Mouse (Mus musculus) CH12.LX (cell line): ENCODE data around the gene Cbx4. TPM values are rescaled to one million over a fixed set of nuclear protein-coding genes. Genes with fewer than 3 reads are reported as not detected.

Source experiments
- DNase-seq: peaks from one replicate; pipeline ENCODE4 v3.0.0-alpha.2; 2013; ENCODE audit errors: extremely low read depth
- H3K27ac ChIP-seq: 2 replicates; pipeline ENCODE4 v1.5.1; 2012; ENCODE audit warnings: low read depth, mild to moderate bottlenecking, control low read depth, moderate library complexity; ENCODE audit not compliant: insufficient read depth
- H3K27me3 ChIP-seq: replicated peaks from 2 replicates; pipeline ENCODE3; 2012; ENCODE audit warnings: inconsistent platforms
- H3K36me3 ChIP-seq, 2 experiments: replicated peaks in 1 of 2; 2 replicates each; pipeline versions ENCODE3 to v1.6.1; 2012; ENCODE audit warnings: inconsistent platforms in 1 of 2, low read length in 1 of 2, mild to moderate bottlenecking in 1 of 2, mixed read lengths in 1 of 2, moderate library complexity in 1 of 2; ENCODE audit not compliant: control insufficient read depth in 1 of 2, insufficient read depth in 1 of 2
- H3K4me1 ChIP-seq, 2 experiments: 2 replicates each; pipeline ENCODE4 v1.6.1; 2012; ENCODE audit warnings: inconsistent platforms in 1 of 2, moderate library complexity in 1 of 2; ENCODE audit not compliant: insufficient read depth in 2 of 2, control insufficient read depth in 1 of 2
- H3K4me2 ChIP-seq: 2 replicates; pipeline ENCODE4 v1.6.1; 2012; ENCODE audit warnings: low read depth, mild to moderate bottlenecking, control low read depth; ENCODE audit not compliant: poor library complexity, insufficient read depth, severe bottlenecking
- H3K4me3 ChIP-seq, 3 experiments: fragments of 150-350 bp in 1 of 3; sonication (generic) in 1 of 3; replicated peaks in 1 of 3; 2 replicates each; pipeline versions ENCODE3 to v1.5.1; 2011 to 2012; ENCODE audit warnings: low read depth in 2 of 3, low read length in 2 of 3, mild to moderate bottlenecking in 2 of 3, moderate library complexity in 2 of 3, control low read depth in 1 of 3, improper control_type of control experiment in 1 of 3, inconsistent platforms in 1 of 3, mixed read lengths in 1 of 3; ENCODE audit not compliant: poor library complexity in 1 of 3
- H3K79me2 ChIP-seq: replicated peaks from 2 replicates; pipeline ENCODE4 v1.6.1; 2012; ENCODE audit warnings: mild to moderate bottlenecking, moderate library complexity; ENCODE audit not compliant: control insufficient read depth, poor library complexity, insufficient read depth, severe bottlenecking; ENCODE audit errors: extremely low read depth
- H3K9ac ChIP-seq: 2 replicates; pipeline ENCODE4 v1.6.1; 2012; ENCODE audit warnings: low read depth, mild to moderate bottlenecking, control low read depth, moderate library complexity; ENCODE audit not compliant: insufficient read depth
- H3K9me3 ChIP-seq: replicated peaks from 2 replicates; pipeline ENCODE3; 2012; ENCODE audit warnings: low read length, inconsistent platforms, mixed read lengths
- CHD1 ChIP-seq: IDR thresholded peaks from 2 replicates; pipeline ENCODE4 v1.6.1; 2012; ENCODE audit warnings: low read depth, low read length, improper control_type of control experiment, inconsistent platforms
- CHD2 ChIP-seq: IDR thresholded peaks from 2 replicates; pipeline ENCODE4 v1.6.1; 2011; ENCODE audit warnings: low read length, improper control_type of control experiment
- E2F4 ChIP-seq: IDR thresholded peaks from 2 replicates; pipeline ENCODE4 v1.6.1; 2011; ENCODE audit warnings: low read depth, low read length, improper control_type of control experiment; ENCODE audit not compliant: insufficient replicate concordance
- ELF1 ChIP-seq: IDR thresholded peaks from 2 replicates; pipeline ENCODE4 v1.6.1; 2014; ENCODE audit warnings: low read depth, mild to moderate bottlenecking, inconsistent platforms, low read length, improper control_type of control experiment
- EP300 ChIP-seq: IDR thresholded peaks from 2 replicates; pipeline ENCODE4 v1.6.1; 2011; ENCODE audit warnings: low read length, improper control_type of control experiment
- ETS1 ChIP-seq: conservative IDR thresholded peaks from 2 replicates; pipeline ENCODE4 v1.6.1; 2012; ENCODE audit warnings: low read depth, mild to moderate bottlenecking, inconsistent platforms, low read length, improper control_type of control experiment, moderate library complexity
- KAT2A ChIP-seq: IDR thresholded peaks from 2 replicates; pipeline ENCODE4 v1.6.1; 2012; ENCODE audit warnings: low read length, improper control_type of control experiment, inconsistent platforms; ENCODE audit not compliant: insufficient replicate concordance
- MAX ChIP-seq: IDR thresholded peaks from 2 replicates; pipeline ENCODE4 v1.6.1; 2011; ENCODE audit warnings: low read length, improper control_type of control experiment
- MAZ ChIP-seq: IDR thresholded peaks from 2 replicates; pipeline ENCODE4 v1.6.1; 2012; ENCODE audit warnings: low read depth, mild to moderate bottlenecking, inconsistent platforms, low read length, improper control_type of control experiment, moderate library complexity
- MYC ChIP-seq: IDR thresholded peaks from 2 replicates; pipeline ENCODE4 v1.6.1; 2011; ENCODE audit warnings: low read depth, mild to moderate bottlenecking, improper control_type of control experiment, low read length
- NRF1 ChIP-seq: IDR thresholded peaks from 2 replicates; pipeline ENCODE4 v1.6.1; 2014; ENCODE audit warnings: low read depth, mild to moderate bottlenecking, inconsistent platforms, low read length, improper control_type of control experiment, moderate library complexity
- PAX5 ChIP-seq: IDR thresholded peaks from 2 replicates; pipeline ENCODE4 v1.6.1; 2012; ENCODE audit warnings: low read length, inconsistent platforms, mixed read lengths
- SIN3A ChIP-seq: IDR thresholded peaks from 2 replicates; pipeline ENCODE4 v1.6.1; 2012; ENCODE audit warnings: low read length, improper control_type of control experiment, inconsistent platforms
- TCF12 ChIP-seq: IDR thresholded peaks from 2 replicates; pipeline ENCODE4 v1.6.1; 2014; ENCODE audit warnings: low read depth, mild to moderate bottlenecking, inconsistent platforms, low read length, improper control_type of control experiment
- UBTF ChIP-seq: IDR thresholded peaks from 2 replicates; pipeline ENCODE4 v1.6.1; 2012; ENCODE audit warnings: low read depth, mild to moderate bottlenecking, inconsistent platforms, low read length, improper control_type of control experiment, moderate library complexity
- ZKSCAN1 ChIP-seq: IDR thresholded peaks from 2 replicates; pipeline ENCODE4 v1.6.1; 2012; ENCODE audit warnings: low read depth, inconsistent platforms, low read length, improper control_type of control experiment, borderline replicate concordance
- ZMIZ1 ChIP-seq: IDR thresholded peaks from 2 replicates; pipeline ENCODE4 v1.6.1; 2012; ENCODE audit warnings: low read depth, mild to moderate bottlenecking, inconsistent platforms, low read length, improper control_type of control experiment
- dilution Hi-C: fragments of 300-500 bp; cut with MboI; formaldehyde crosslinking; loops from 2 replicates; pipeline ENCODE4 v1.14.3; 2020; ENCODE audit warnings: low sequenced_read_pairs; ENCODE audit not compliant: extremely low pct_unique_long_range_greater_than_20kb, extremely low pct_ligation_motif_present
- in situ Hi-C: fragments of 300-500 bp; cut with MboI; formaldehyde crosslinking; loops from 3 replicates; pipeline ENCODE4 v1.14.3; 2019; ENCODE audit warnings: low sequenced_read_pairs, low pct_ligation_motif_present, low pct_unique_long_range_greater_than_20kb, mixed read lengths
- polyA plus RNA-seq: library from polyadenylated mRNA; unstranded; fragments of >175 nt; gene quantifications from 2 replicates; pipeline ENCODE4 v1.2.1, GENCODE M21; 2012; ENCODE audit warnings: low read depth; ENCODE audit not compliant: insufficient read length
- total RNA-seq, 2 experiments: library from RNA; depleted of rRNA; stranded (reverse); fragments of 300-350 nt in 1 of 2; fragments of >200 nt in 1 of 2; gene quantifications; 2 replicates each; pipeline ENCODE4 v1.2.3; 2012 to 2014

Cbx4 gene
- total and polyA plus RNA-seq, 3 experiments = 15.0 to 40.4 (median 26.0) TPM

DNA sequence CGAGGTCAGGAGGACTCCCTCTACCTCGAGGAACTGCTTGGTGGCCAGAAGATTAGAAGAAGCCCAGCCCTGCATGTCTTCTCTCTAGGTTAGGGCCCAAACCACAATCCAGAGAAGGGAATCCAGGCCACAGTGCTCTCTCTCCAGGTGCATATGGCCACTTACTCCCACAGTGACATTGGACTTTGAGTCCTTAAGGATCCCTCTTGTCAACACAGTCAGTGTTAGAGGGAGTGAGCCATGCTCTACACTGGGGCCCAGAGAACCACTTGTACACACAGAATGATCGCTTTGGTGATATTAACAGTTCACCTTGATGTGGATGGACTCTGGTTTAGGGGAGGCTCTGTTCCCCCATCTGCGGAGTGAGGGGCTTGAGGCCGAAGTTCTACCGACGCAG lies 13.8 kb downstream of the Cbx4 start:
- Histone ChIP-seq H3K4me2 (no peak overlapping the region), H3K79me2 (no peaks in the 10 kb centered on the region), H3K27ac (no peak overlapping the region), H3K9ac (no peak overlapping the region), H3K4me1 (peaks cover 7 to 17% of the 10 kb centered on the region in 2 experiments)
- no peak for DNase-seq
- no peak for TF ChIP-seq TCF12
- no peak for TF ChIP-seq ZMIZ1
- TF ChIP-seq MYC = no peak
- no peak for TF ChIP-seq CHD1
- TF ChIP-seq SIN3A = no peak
- no peak for TF ChIP-seq PAX5
- no peak for TF ChIP-seq KAT2A
- TF ChIP-seq CHD2 = no peak
- TF ChIP-seq ETS1 = no peak
- TF ChIP-seq MAX = no peak
- TF ChIP-seq UBTF = no peak
- TF ChIP-seq, all 38 proteins: peak for 0
- in situ Hi-C loops (no loop called here), dilution Hi-C loops (no loop called here)
- Histone ChIP-seq H3K27me3 (peaks cover 61% of the 10 kb centered on the region), H3K9me3 (peaks cover 18% of the 10 kb centered on the region), H3K36me3 (peaks cover 0 to 1% of the 10 kb centered on the region in 2 experiments), H3K4me3 (no peak overlapping the region)

DNA sequence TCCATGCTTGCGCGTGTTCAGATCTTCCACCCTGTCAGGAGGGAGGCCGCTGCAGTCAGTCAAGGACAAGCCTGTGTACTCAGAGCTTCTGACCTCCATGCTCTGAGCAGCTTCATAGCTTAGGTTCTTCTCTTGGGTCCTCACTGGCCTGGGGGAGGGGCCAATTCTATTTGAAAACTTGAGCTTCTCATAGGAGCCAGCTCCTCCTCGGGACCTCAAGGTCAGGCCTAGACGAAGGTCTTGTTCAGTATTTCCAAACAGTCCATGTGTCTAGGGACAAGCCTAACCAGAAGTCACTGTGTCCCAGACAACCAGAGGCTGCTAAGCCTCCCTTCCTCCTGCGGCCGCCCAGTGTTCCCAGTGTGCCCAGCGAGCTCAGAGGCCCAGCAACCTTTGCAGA lies 19.2 kb downstream of the Cbx4 start:
- in situ Hi-C loops = no loop called here
- no peaks in the 10 kb centered on the region for H3K36me3 ChIP-seq
- no peak for TF ChIP-seq ZKSCAN1
- TF ChIP-seq NRF1 = no peak
- TF ChIP-seq EP300 = no peak
- no peak for TF ChIP-seq MYC
- no peak for TF ChIP-seq ELF1
- no peak for TF ChIP-seq E2F4
- no peak for TF ChIP-seq MAZ
- H3K4me1 ChIP-seq = peaks cover 0 to 10% of the 10 kb centered on the region in 2 experiments; a peak in 2 of 4 replicates
- peaks cover 26% of the 10 kb centered on the region for H3K9me3 ChIP-seq
- no peak overlapping the region for H3K4me2 ChIP-seq
- no peaks in the 10 kb centered on the region for H3K79me2 ChIP-seq
- H3K9ac ChIP-seq = no peak overlapping the region
- no peak for DNase-seq
- H3K27me3 ChIP-seq = peaks cover 88% of the 10 kb centered on the region
- dilution Hi-C loops = no loop called here
- H3K27ac ChIP-seq = no peak overlapping the region
- H3K4me3 ChIP-seq = no peak overlapping the region
